Mouse (Mus musculus) myocyte (in vitro differentiated cells): Measurements from ENCODE around the gene Trmt61a.

Experiments used
- E2F4 ChIP-seq: IDR thresholded peaks from one replicate; pipeline ENCODE4 v1.6.1; 2011; ENCODE audit warnings: mild to moderate bottlenecking, control low read depth, moderate library complexity; ENCODE audit not compliant: insufficient read depth
- MAX ChIP-seq: IDR thresholded peaks from one replicate; pipeline ENCODE4 v1.6.1; 2011; ENCODE audit warnings: low read depth, mild to moderate bottlenecking, control low read depth
- MYOG ChIP-seq, 3 experiments: IDR thresholded peaks; one replicate each; pipeline ENCODE4 v1.6.1; 2011; ENCODE audit warnings: control low read depth in 2 of 3, low read depth in 2 of 3, mild to moderate bottlenecking in 2 of 3; ENCODE audit not compliant: insufficient read length in 2 of 3, control insufficient read depth in 1 of 3, insufficient read depth in 1 of 3
- POLR2A ChIP-seq: IDR thresholded peaks from one replicate; pipeline ENCODE4 v1.6.1; 2011; ENCODE audit warnings: low read depth, mild to moderate bottlenecking, control low read depth, moderate library complexity; ENCODE audit not compliant: insufficient read length
- POLR2AphosphoS2 ChIP-seq: IDR thresholded peaks from one replicate; pipeline ENCODE4 v1.6.1; 2011; ENCODE audit warnings: low read depth, control low read depth; ENCODE audit not compliant: insufficient read length
- TCF3 ChIP-seq: IDR thresholded peaks from one replicate; pipeline ENCODE4 v1.6.1; 2011; ENCODE audit warnings: low read depth, control low read depth; ENCODE audit not compliant: insufficient read length

DNA sequence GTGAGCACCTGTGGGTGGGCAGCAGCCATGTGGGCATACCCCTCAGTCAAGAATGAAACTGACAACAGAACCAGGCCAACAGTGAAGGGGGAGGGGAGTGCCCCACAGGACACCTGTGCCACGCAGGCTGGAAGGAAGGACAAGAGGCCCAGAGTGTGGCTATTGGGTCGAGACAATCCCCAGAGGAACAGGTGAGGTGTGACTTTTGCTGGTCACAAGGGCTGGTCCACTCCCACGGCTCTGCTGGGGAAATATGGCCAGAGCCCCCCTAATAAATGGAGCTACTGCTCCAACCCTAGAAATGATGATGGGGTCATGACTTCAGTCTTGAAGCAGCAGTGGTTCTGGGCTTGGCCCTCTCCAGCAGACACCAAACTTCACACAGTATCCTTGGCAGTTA, 25.4 kb downstream of the Trmt61a start:
- TF ChIP-seq E2F4 (no peak), MYOG (IDR thresholded peaks at IDR 0.05; ENCODE audit: control insufficient read depth in 1 of 3, insufficient read depth in 1 of 3, insufficient read length in 2 of 3, low read depth in 2 of 3) (no peak), POLR2A (no peak), MAX (no peak), TCF3 (no peak), POLR2AphosphoS2 (no peak)
